Mouse (Mus musculus): Measurements from ENCODE around the gene Hoxc11. TPM values are rescaled to one million over a fixed set of nuclear protein-coding genes. Genes with fewer than 3 reads are reported as not detected.

Gene Hoxc11
- polyA plus RNA-seq, 1 experiment from 2014 or later: not detected

- DNase-seq (ENCODE audit: low spot score) (no peak), ATAC-seq (no peak)
- Histone ChIP-seq H3K27me3 (replicated peaks; ENCODE audit: control insufficient read depth, insufficient read depth, low read length) (peaks cover 98% of the 10 kb centered on the region), H3K27ac (ENCODE audit: low read depth, low read length) (no peak overlapping the region), H3K4me2 (ENCODE audit: low read length) (no peak overlapping the region), H3K9me3 (replicated peaks; ENCODE audit: control insufficient read depth, low read length) (no peaks in the 10 kb centered on the region), H3K4me3 (ENCODE audit: low read depth, low read length) (no peak overlapping the region), H3K9ac (ENCODE audit: low read length) (no peak overlapping the region), H3K4me1 (ENCODE audit: control insufficient read depth, insufficient read depth, low read length) (0 out of 2 replicates have a peak, but pooled peaks cover 3% of the 10 kb centered on the region), H3K36me3 (ENCODE audit: control insufficient read depth, insufficient read depth, low read length) (no peaks in the 10 kb centered on the region)
- 1% methylated on average over 10 of the region's 10 CpGs for WGBS
Measured at GRCm38 (mm10) chr15:102984521-102984920, 30.3 kb downstream of the Hoxc11 start.

- DNase-seq (ENCODE audit: low spot score): no peak
- no peak overlapping the region for H3K4me2 ChIP-seq (ENCODE audit: low read length)
- H3K9me3 ChIP-seq (replicated peaks; ENCODE audit: control insufficient read depth, low read length): no peaks in the 10 kb centered on the region
- H3K4me3 ChIP-seq (ENCODE audit: low read depth, low read length): no peak overlapping the region
- no peak overlapping the region for H3K27ac ChIP-seq (ENCODE audit: low read depth, low read length)
- WGBS: 6% methylated on average over 3 of the region's 3 CpGs
- 0 out of 2 replicates have a peak, but pooled peaks cover 3% of the 10 kb centered on the region for H3K4me1 ChIP-seq (ENCODE audit: control insufficient read depth, insufficient read depth, low read length)
- H3K27me3 ChIP-seq (replicated peaks; ENCODE audit: control insufficient read depth, insufficient read depth, low read length): peaks cover 98% of the 10 kb centered on the region
- ATAC-seq: no peak
- no peaks in the 10 kb centered on the region for H3K36me3 ChIP-seq (ENCODE audit: control insufficient read depth, insufficient read depth, low read length)
- H3K9ac ChIP-seq (ENCODE audit: low read length): no peak overlapping the region
Measured at GRCm38 (mm10) chr15:102984925-102985324, 30.7 kb downstream of the Hoxc11 start.

GRCm38 (mm10) chr15:102987124-102987833 is 33.1 kb downstream of the Hoxc11 start:
- Histone ChIP-seq H3K9ac (ENCODE audit: low read length) (no peak overlapping the region), H3K4me2 (ENCODE audit: low read length) (no peak overlapping the region), H3K36me3 (ENCODE audit: control insufficient read depth, insufficient read depth, low read length) (no peaks in the 10 kb centered on the region), H3K4me1 (ENCODE audit: control insufficient read depth, insufficient read depth, low read length) (no peaks in the 10 kb centered on the region), H3K9me3 (replicated peaks; ENCODE audit: control insufficient read depth, low read length) (no peaks in the 10 kb centered on the region), H3K27ac (ENCODE audit: low read depth, low read length) (no peak overlapping the region), H3K4me3 (ENCODE audit: low read depth, low read length) (no peak overlapping the region), H3K27me3 (replicated peaks; ENCODE audit: control insufficient read depth, insufficient read depth, low read length) (peaks cover 98% of the 10 kb centered on the region)
- ATAC-seq (peak; percentile 42; the same call in 1 of the 2 replicates), DNase-seq (ENCODE audit: low spot score) (peak; percentile 92)
- 3% methylated on average over 21 of the region's 21 CpGs for WGBS

- no peaks in the 10 kb centered on the region for H3K4me1 ChIP-seq (ENCODE audit: control insufficient read depth, insufficient read depth, low read length)
- H3K36me3 ChIP-seq (ENCODE audit: control insufficient read depth, insufficient read depth, low read length): no peaks in the 10 kb centered on the region
- DNase-seq (ENCODE audit: low spot score) (no peak), ATAC-seq (no peak)
- H3K9me3 ChIP-seq (replicated peaks; ENCODE audit: control insufficient read depth, low read length): no peaks in the 10 kb centered on the region
- no peak overlapping the region for H3K27ac ChIP-seq (ENCODE audit: low read depth, low read length)
- H3K4me3 ChIP-seq (ENCODE audit: low read depth, low read length): no peak overlapping the region
- WGBS: 15% methylated on average over 5 of the region's 5 CpGs
- no peak overlapping the region for H3K9ac ChIP-seq (ENCODE audit: low read length)
- H3K27me3 ChIP-seq (replicated peaks; ENCODE audit: control insufficient read depth, insufficient read depth, low read length): peaks cover 99% of the 10 kb centered on the region
- H3K4me2 ChIP-seq (ENCODE audit: low read length): no peak overlapping the region
Measured at GRCm38 (mm10) chr15:102988078-102988477, 33.9 kb downstream of the Hoxc11 start.

GRCm38 (mm10) chr15:102990461-102991397 is 36.5 kb downstream of the Hoxc11 start, which contains the start of gene Hoxc8:
Hoxc8 (plus strand) TSS chr15:102990607.
- DNase-seq (ENCODE audit: low spot score) (peak; percentile 46), ATAC-seq (no peak)
- Histone ChIP-seq H3K9ac (ENCODE audit: low read length) (no peak within 1 kb of the TSS), H3K36me3 (ENCODE audit: control insufficient read depth, insufficient read depth, low read length) (no peaks in the 10 kb centered on the region), H3K27ac (ENCODE audit: low read depth, low read length) (no peak within 1 kb of the TSS), H3K4me2 (ENCODE audit: low read length) (no peak within 1 kb of the TSS), H3K27me3 (replicated peaks; ENCODE audit: control insufficient read depth, insufficient read depth, low read length) (peaks cover 95% of the 10 kb centered on the region), H3K9me3 (replicated peaks; ENCODE audit: control insufficient read depth, low read length) (no peaks in the 10 kb centered on the region), H3K4me3 (ENCODE audit: low read depth, low read length) (no peak within 1 kb of the TSS), H3K4me1 (ENCODE audit: control insufficient read depth, insufficient read depth, low read length) (no peaks in the 10 kb centered on the region)
- under 1% methylated on average over 67 of the region's 69 CpGs for WGBS

- Histone ChIP-seq H3K27ac (ENCODE audit: low read depth, low read length) (no peak overlapping the region), H3K4me3 (ENCODE audit: low read depth, low read length) (no peak overlapping the region), H3K27me3 (replicated peaks; ENCODE audit: control insufficient read depth, insufficient read depth, low read length) (peaks cover 95% of the 10 kb centered on the region), H3K36me3 (ENCODE audit: control insufficient read depth, insufficient read depth, low read length) (no peaks in the 10 kb centered on the region), H3K4me2 (ENCODE audit: low read length) (no peak overlapping the region), H3K4me1 (ENCODE audit: control insufficient read depth, insufficient read depth, low read length) (no peaks in the 10 kb centered on the region), H3K9ac (ENCODE audit: low read length) (no peak overlapping the region), H3K9me3 (replicated peaks; ENCODE audit: control insufficient read depth, low read length) (no peaks in the 10 kb centered on the region)
- 3% methylated on average over 7 of the region's 7 CpGs for WGBS
- DNase-seq (ENCODE audit: low spot score) (no peak), ATAC-seq (no peak)
Measured at GRCm38 (mm10) chr15:102991782-102992181, 37.6 kb downstream of the Hoxc11 start.

- Histone ChIP-seq H3K27ac (ENCODE audit: low read depth, low read length) (no peak overlapping the region), H3K9ac (ENCODE audit: low read length) (no peak overlapping the region), H3K4me2 (ENCODE audit: low read length) (no peak overlapping the region), H3K36me3 (ENCODE audit: control insufficient read depth, insufficient read depth, low read length) (no peaks in the 10 kb centered on the region), H3K27me3 (replicated peaks; ENCODE audit: control insufficient read depth, insufficient read depth, low read length) (peaks cover 95% of the 10 kb centered on the region), H3K4me3 (ENCODE audit: low read depth, low read length) (no peak overlapping the region), H3K4me1 (ENCODE audit: control insufficient read depth, insufficient read depth, low read length) (no peaks in the 10 kb centered on the region), H3K9me3 (replicated peaks; ENCODE audit: control insufficient read depth, low read length) (no peaks in the 10 kb centered on the region)
- ATAC-seq: no peak
- no peak for DNase-seq (ENCODE audit: low spot score)
- WGBS: 2% methylated on average over 11 of the region's 11 CpGs
Measured at GRCm38 (mm10) chr15:102992206-102992605, 38.0 kb downstream of the Hoxc11 start.

GRCm38 (mm10) chr15:102992863-102993262 is 38.6 kb downstream of the Hoxc11 start:
- Histone ChIP-seq H3K9me3 (replicated peaks; ENCODE audit: control insufficient read depth, low read length) (no peaks in the 10 kb centered on the region), H3K9ac (ENCODE audit: low read length) (no peak overlapping the region), H3K4me2 (ENCODE audit: low read length) (no peak overlapping the region), H3K27me3 (replicated peaks; ENCODE audit: control insufficient read depth, insufficient read depth, low read length) (peaks cover 95% of the 10 kb centered on the region), H3K27ac (ENCODE audit: low read depth, low read length) (no peak overlapping the region), H3K4me3 (ENCODE audit: low read depth, low read length) (no peak overlapping the region), H3K36me3 (ENCODE audit: control insufficient read depth, insufficient read depth, low read length) (no peaks in the 10 kb centered on the region), H3K4me1 (ENCODE audit: control insufficient read depth, insufficient read depth, low read length) (no peaks in the 10 kb centered on the region)
- WGBS: 0% methylated on average over 3 of the region's 3 CpGs
- ATAC-seq: no peak
- DNase-seq (ENCODE audit: low spot score): no peak

Measured in forebrain, embryonic 14.5 days (tissue).